Mouse (Mus musculus) midbrain, postnatal 0 days (tissue): ENCODE results near the gene Unc5c. TPM values are rescaled to one million over a fixed set of nuclear protein-coding genes. Genes with fewer than 3 reads are reported as not detected.

Source experiments
- ATAC-seq: fragments of 200-750 bp; cut with Nextera tagmentation; 2 replicates; pipeline ENCODE4 v1.8.0; 2017; ENCODE audit warnings: moderate number of reproducible peaks, mild to moderate bottlenecking, moderate TSS enrichment, moderate library complexity; ENCODE audit not compliant: low FRiP score
- DNase-seq: peaks from one replicate; pipeline ENCODE4 v3.0.0-alpha.2; 2015; ENCODE audit warnings: low spot score
- H3K27ac ChIP-seq: fragments of 300-500 bp; sonication (generic); 2 replicates; pipeline ENCODE4 v1.5.1; 2014; ENCODE audit warnings: low read depth, mild to moderate bottlenecking, low read length, mixed read lengths
- H3K27me3 ChIP-seq: fragments of 300-500 bp; sonication (generic); 2 replicates; pipeline ENCODE4 v1.6.1; 2014; ENCODE audit warnings: low read length, control low read depth, mixed read lengths; ENCODE audit not compliant: insufficient read depth
- H3K36me3 ChIP-seq: fragments of 300-500 bp; sonication (generic); 2 replicates; pipeline ENCODE4 v1.6.1; 2014; ENCODE audit warnings: low read length, control low read depth, mixed read lengths; ENCODE audit not compliant: insufficient read depth
- H3K4me1 ChIP-seq: fragments of 300-500 bp; sonication (generic); 2 replicates; pipeline ENCODE4 v1.6.1; 2014; ENCODE audit warnings: mild to moderate bottlenecking, control low read depth, antibody characterized with exemption, low read length, mixed read lengths; ENCODE audit not compliant: insufficient read depth
- H3K4me2 ChIP-seq: fragments of 300-500 bp; sonication (generic); 2 replicates; pipeline ENCODE4 v1.6.1; 2014; ENCODE audit warnings: low read depth, mild to moderate bottlenecking, low read length, mixed read lengths; ENCODE audit not compliant: poor library complexity, severe bottlenecking
- H3K4me3 ChIP-seq: fragments of 300-500 bp; sonication (generic); 2 replicates; pipeline ENCODE4 v1.5.1; 2014; ENCODE audit warnings: low read depth, mild to moderate bottlenecking, low read length, moderate library complexity
- H3K9ac ChIP-seq: fragments of 300-500 bp; sonication (generic); replicated peaks from 2 replicates; pipeline ENCODE4 v1.6.1; 2014; ENCODE audit warnings: mild to moderate bottlenecking, low read length, moderate library complexity, mixed read lengths; ENCODE audit not compliant: poor library complexity, severe bottlenecking
- H3K9me3 ChIP-seq: fragments of 300-500 bp; sonication (generic); 2 replicates; pipeline ENCODE4 v1.6.1; 2016; ENCODE audit warnings: low read length, control low read depth
- CTCF ChIP-seq: IDR thresholded peaks from 2 replicates; pipeline ENCODE4 v1.5.1; 2016; ENCODE audit warnings: antibody characterized with exemption, mild to moderate bottlenecking
- WGBS: fragments of 180-500 bp; shearing (Covaris S2); extraction: QIAGEN DNeasy Blood & Tissue Kit; methylation state at CpG from one replicate; pipeline ENCODE4 v1.1.7; 2014; 5-methylcytosine and 5-hydroxymethylcytosine counted together
- polyA plus RNA-seq: library from polyadenylated mRNA; unstranded; fragments of >200 nt; fragmentation: Nextera tagmentation; extraction: Ambion mirVana; gene quantifications from 2 replicates; pipeline ENCODE4 v1.2.1, GENCODE M21; 2015
- total RNA-seq: library from RNA; depleted of rRNA; stranded (reverse); fragments of >200 nt; gene quantifications from 2 replicates; pipeline ENCODE4 v1.2.3, GENCODE M21; 2014

The Unc5c gene
- total and polyA plus RNA-seq, 2 experiments from 2014 or later: 10.4 to 44.4 TPM

- no peak for ATAC-seq
These were observed 270.3 kb downstream of the Unc5c start for GRCm38 (mm10) chr3:141735285-141735684.

GRCm38 (mm10) chr3:141745322-141745721, 280.3 kb downstream of the Unc5c start:
- ATAC-seq (no peak), DNase-seq (no peak)
- H3K36me3 ChIP-seq: no peaks in the 10 kb centered on the region
- H3K27ac ChIP-seq: no peak overlapping the region
- no peaks in the 10 kb centered on the region for H3K27me3 ChIP-seq
- no peak overlapping the region for H3K4me3 ChIP-seq
- no peak overlapping the region for H3K9ac ChIP-seq
- TF ChIP-seq CTCF: no peak
- H3K4me2 ChIP-seq: no peak overlapping the region
- no peaks in the 10 kb centered on the region for H3K9me3 ChIP-seq
- no peaks in the 10 kb centered on the region for H3K4me1 ChIP-seq

More at GRCm38 (mm10) chr3:141735285-141735684, 270.3 kb downstream of the Unc5c start:
- no peaks in the 10 kb centered on the region for H3K36me3 ChIP-seq
- H3K4me2 ChIP-seq: no peak overlapping the region
- H3K27me3 ChIP-seq: no peaks in the 10 kb centered on the region
- H3K27ac ChIP-seq: no peak overlapping the region
- DNase-seq: no peak
- H3K9ac ChIP-seq: no peak overlapping the region
- TF ChIP-seq CTCF: no peak
- no peak overlapping the region for H3K4me3 ChIP-seq
- H3K9me3 ChIP-seq: no peaks in the 10 kb centered on the region
- no peaks in the 10 kb centered on the region for H3K4me1 ChIP-seq

- no peak for ATAC-seq
- WGBS: 86% methylated on average over 4 of the region's 4 CpGs
These were observed 283.8 kb downstream of the Unc5c start for GRCm38 (mm10) chr3:141748694-141749381.

GRCm38 (mm10) chr3:141752172-141752571, 287.2 kb downstream of the Unc5c start:
- WGBS: 32% methylated on average over 7 of the region's 7 CpGs
- no peak for TF ChIP-seq CTCF
- H3K27me3 ChIP-seq: no peaks in the 10 kb centered on the region
- no peak overlapping the region for H3K9ac ChIP-seq
- no peaks in the 10 kb centered on the region for H3K36me3 ChIP-seq
- H3K9me3 ChIP-seq: no peaks in the 10 kb centered on the region
- H3K27ac ChIP-seq: no peak overlapping the region
- no peaks in the 10 kb centered on the region for H3K4me1 ChIP-seq
- ATAC-seq (no peak), DNase-seq (no peak)
- H3K4me3 ChIP-seq: no peak overlapping the region
- H3K4me2 ChIP-seq: no peak overlapping the region

More at GRCm38 (mm10) chr3:141748694-141749381, 283.8 kb downstream of the Unc5c start:
- Histone ChIP-seq H3K27me3 (no peaks in the 10 kb centered on the region), H3K4me3 (no peak overlapping the region), H3K4me2 (no peak overlapping the region), H3K9ac (no peak overlapping the region), H3K4me1 (no peaks in the 10 kb centered on the region), H3K36me3 (no peaks in the 10 kb centered on the region), H3K9me3 (no peaks in the 10 kb centered on the region), H3K27ac (no peak overlapping the region)
- DNase-seq: no peak
- no peak for TF ChIP-seq CTCF

- no peak overlapping the region for H3K4me2 ChIP-seq
- H3K4me3 ChIP-seq: no peak overlapping the region
- no peak overlapping the region for H3K27ac ChIP-seq
- ATAC-seq (no peak), DNase-seq (no peak)
- no peak for TF ChIP-seq CTCF
- no peaks in the 10 kb centered on the region for H3K4me1 ChIP-seq
- H3K27me3 ChIP-seq: no peaks in the 10 kb centered on the region
- no peaks in the 10 kb centered on the region for H3K9me3 ChIP-seq
- no peaks in the 10 kb centered on the region for H3K36me3 ChIP-seq
- no peak overlapping the region for H3K9ac ChIP-seq
- 72% methylated on average over 3 of the region's 3 CpGs for WGBS
These were observed 292.2 kb downstream of the Unc5c start for GRCm38 (mm10) chr3:141757259-141757658.

GRCm38 (mm10) chr3:141778411-141778919, 313.4 kb downstream of the Unc5c start:
- Histone ChIP-seq H3K9ac (no peak overlapping the region), H3K27me3 (no peaks in the 10 kb centered on the region), H3K36me3 (no peaks in the 10 kb centered on the region), H3K4me3 (no peak overlapping the region), H3K9me3 (no peaks in the 10 kb centered on the region), H3K4me1 (no peaks in the 10 kb centered on the region), H3K4me2 (no peak overlapping the region), H3K27ac (no peak overlapping the region)
- WGBS: 80% methylated on average over 8 of the region's 8 CpGs
- no peak for DNase-seq
- no peak for ATAC-seq
- no peak for TF ChIP-seq CTCF
